Mouse (Mus musculus): ENCODE data around the gene Gm49321. TPM values are rescaled to one million over a fixed set of nuclear protein-coding genes. Genes with fewer than 3 reads are reported as not detected.

Gm49321 gene
- polyA plus RNA-seq, 1 experiment: not detected

- H3K27me3 ChIP-seq (ENCODE audit: control insufficient read depth, insufficient read depth, low read length): no peaks in the 10 kb centered on the region
- TF ChIP-seq POLR2A (IDR thresholded peaks at IDR 0.05; ENCODE audit: low read depth, low read length) (no peak), CTCF (IDR thresholded peaks at IDR 0.05; ENCODE audit: extremely low read depth, insufficient read length, insufficient replicate concordance, low read depth, low read length) (no peak)
- 93% methylated on average over 4 of the region's 4 CpGs for WGBS
- H3K27ac ChIP-seq (ENCODE audit: insufficient read depth, low read depth, low read length): no peak overlapping the region
- peaks cover 5% of the 10 kb centered on the region; the same call in 1 of the 2 replicates for H3K4me1 ChIP-seq (ENCODE audit: control insufficient read depth, insufficient read depth, insufficient read length, low read length)
- H3K36me3 ChIP-seq (ENCODE audit: control insufficient read depth, insufficient read depth, low read length): peaks cover 19% of the 10 kb centered on the region
- no peak overlapping the region for H3K4me3 ChIP-seq (ENCODE audit: low read depth, low read length)
Measured at GRCm38 (mm10) chr12:73948415-73948814, 11.0 kb downstream of the Gm49321 start.

- Histone ChIP-seq H3K36me3 (ENCODE audit: control insufficient read depth, insufficient read depth, low read length) (peaks cover 12% of the 10 kb centered on the region), H3K27ac (ENCODE audit: insufficient read depth, low read depth, low read length) (no peak overlapping the region), H3K27me3 (ENCODE audit: control insufficient read depth, insufficient read depth, low read length) (no peaks in the 10 kb centered on the region), H3K4me1 (ENCODE audit: control insufficient read depth, insufficient read depth, insufficient read length, low read length) (peaks cover 5% of the 10 kb centered on the region; the same call in 1 of the 2 replicates), H3K4me3 (ENCODE audit: low read depth, low read length) (peak overlapping the region; percentile 52)
- TF ChIP-seq CTCF (IDR thresholded peaks at IDR 0.05; ENCODE audit: extremely low read depth, insufficient read length, insufficient replicate concordance, low read depth, low read length) (no peak), POLR2A (IDR thresholded peaks at IDR 0.05; ENCODE audit: low read depth, low read length) (no peak)
- 9% methylated on average over 46 of the region's 46 CpGs for WGBS
Measured at GRCm38 (mm10) chr12:73949318-73950058, 12.0 kb downstream of the Gm49321 start.

- Histone ChIP-seq H3K27ac (ENCODE audit: insufficient read depth, low read depth, low read length) (no peak overlapping the region), H3K27me3 (ENCODE audit: control insufficient read depth, insufficient read depth, low read length) (no peaks in the 10 kb centered on the region), H3K36me3 (ENCODE audit: control insufficient read depth, insufficient read depth, low read length) (no peaks in the 10 kb centered on the region), H3K4me1 (ENCODE audit: control insufficient read depth, insufficient read depth, insufficient read length, low read length) (peaks cover 5% of the 10 kb centered on the region; the same call in 1 of the 2 replicates), H3K4me3 (ENCODE audit: low read depth, low read length) (peak overlapping the region; percentile 44)
- TF ChIP-seq POLR2A (IDR thresholded peaks at IDR 0.05; ENCODE audit: low read depth, low read length): no peak
- no peak for TF ChIP-seq CTCF (IDR thresholded peaks at IDR 0.05; ENCODE audit: extremely low read depth, insufficient read length, insufficient replicate concordance, low read depth, low read length)
- 5% methylated on average over 15 of the region's 15 CpGs for WGBS
Measured at GRCm38 (mm10) chr12:73952879-73953278, 15.4 kb downstream of the Gm49321 start.

GRCm38 (mm10) chr12:73953420-73954186 is 16.1 kb downstream of the Gm49321 start:
- no peaks in the 10 kb centered on the region for H3K27me3 ChIP-seq (ENCODE audit: control insufficient read depth, insufficient read depth, low read length)
- no peak overlapping the region; the same call in 1 of the 2 replicates for H3K4me3 ChIP-seq (ENCODE audit: low read depth, low read length)
- no peak for TF ChIP-seq POLR2A (IDR thresholded peaks at IDR 0.05; ENCODE audit: low read depth, low read length)
- no peak for TF ChIP-seq CTCF (IDR thresholded peaks at IDR 0.05; ENCODE audit: extremely low read depth, insufficient read length, insufficient replicate concordance, low read depth, low read length)
- WGBS: 39% methylated on average over 14 of the region's 14 CpGs
- peaks cover 5% of the 10 kb centered on the region; the same call in 1 of the 2 replicates for H3K4me1 ChIP-seq (ENCODE audit: control insufficient read depth, insufficient read depth, insufficient read length, low read length)
- H3K36me3 ChIP-seq (ENCODE audit: control insufficient read depth, insufficient read depth, low read length): no peaks in the 10 kb centered on the region
- no peak overlapping the region for H3K27ac ChIP-seq (ENCODE audit: insufficient read depth, low read depth, low read length)

- Histone ChIP-seq H3K4me1 (ENCODE audit: control insufficient read depth, insufficient read depth, insufficient read length, low read length) (peaks cover 3% of the 10 kb centered on the region; the same call in 1 of the 2 replicates), H3K27ac (ENCODE audit: insufficient read depth, low read depth, low read length) (no peak overlapping the region), H3K4me3 (ENCODE audit: low read depth, low read length) (no peak overlapping the region), H3K36me3 (ENCODE audit: control insufficient read depth, insufficient read depth, low read length) (no peaks in the 10 kb centered on the region), H3K27me3 (ENCODE audit: control insufficient read depth, insufficient read depth, low read length) (no peaks in the 10 kb centered on the region)
- TF ChIP-seq POLR2A (IDR thresholded peaks at IDR 0.05; ENCODE audit: low read depth, low read length): no peak
- no peak for TF ChIP-seq CTCF (IDR thresholded peaks at IDR 0.05; ENCODE audit: extremely low read depth, insufficient read length, insufficient replicate concordance, low read depth, low read length)
- WGBS: 70% methylated on average over 5 of the region's 5 CpGs
Measured at GRCm38 (mm10) chr12:73954785-73955184, 17.3 kb downstream of the Gm49321 start.

GRCm38 (mm10) chr12:73957676-73958075 is 20.2 kb downstream of the Gm49321 start:
- Histone ChIP-seq H3K27me3 (ENCODE audit: control insufficient read depth, insufficient read depth, low read length) (no peaks in the 10 kb centered on the region), H3K36me3 (ENCODE audit: control insufficient read depth, insufficient read depth, low read length) (no peaks in the 10 kb centered on the region), H3K27ac (ENCODE audit: insufficient read depth, low read depth, low read length) (no peak overlapping the region), H3K4me3 (ENCODE audit: low read depth, low read length) (no peak overlapping the region), H3K4me1 (ENCODE audit: control insufficient read depth, insufficient read depth, insufficient read length, low read length) (peaks cover 2% of the 10 kb centered on the region; the same call in 1 of the 2 replicates)
- 73% methylated on average over 3 of the region's 3 CpGs for WGBS
- no peak for TF ChIP-seq POLR2A (IDR thresholded peaks at IDR 0.05; ENCODE audit: low read depth, low read length)
- no peak for TF ChIP-seq CTCF (IDR thresholded peaks at IDR 0.05; ENCODE audit: extremely low read depth, insufficient read length, insufficient replicate concordance, low read depth, low read length)

- WGBS: 89% methylated on average over 2 of the region's 2 CpGs
- no peak overlapping the region for H3K27ac ChIP-seq (ENCODE audit: insufficient read depth, low read depth, low read length)
- H3K4me3 ChIP-seq (ENCODE audit: low read depth, low read length): no peak overlapping the region
- TF ChIP-seq CTCF (IDR thresholded peaks at IDR 0.05; ENCODE audit: extremely low read depth, insufficient read length, insufficient replicate concordance, low read depth, low read length) (no peak), POLR2A (IDR thresholded peaks at IDR 0.05; ENCODE audit: low read depth, low read length) (no peak)
- H3K4me1 ChIP-seq (ENCODE audit: control insufficient read depth, insufficient read depth, insufficient read length, low read length): no peaks in the 10 kb centered on the region
- H3K36me3 ChIP-seq (ENCODE audit: control insufficient read depth, insufficient read depth, low read length): no peaks in the 10 kb centered on the region
- H3K27me3 ChIP-seq (ENCODE audit: control insufficient read depth, insufficient read depth, low read length): no peaks in the 10 kb centered on the region
Measured at GRCm38 (mm10) chr12:73958830-73959229, 21.4 kb downstream of the Gm49321 start.

All from small intestine, adult 2 months (tissue).